Mouse (Mus musculus) spleen, adult 12 weeks (tissue): ENCODE results near the gene Nck2.

Experiments used
- DNase-seq: peaks from one replicate; pipeline ENCODE4 v3.0.0; 2022; ENCODE audit warnings: low spot score

The Nck2 gene

GRCm38 (mm10) chr1:43444531-43444930, at the start of gene Nck2:
TSS of gene Nck2 (plus strand) at chr1:43444579.
- no peak for DNase-seq

GRCm38 (mm10) chr1:43395040-43395439, 49.3 kb upstream of the Nck2 start:
- no peak for DNase-seq

- no peak for DNase-seq
Measured at GRCm38 (mm10) chr1:43395799-43396198, 48.6 kb upstream of the Nck2 start.

GRCm38 (mm10) chr1:43396522-43396921, 47.9 kb upstream of the Nck2 start:
- no peak for DNase-seq

- no peak for DNase-seq
Measured at GRCm38 (mm10) chr1:43397096-43397495, 47.3 kb upstream of the Nck2 start.

GRCm38 (mm10) chr1:43398738-43399601, 45.4 kb upstream of the Nck2 start:
- DNase-seq = no peak

- no peak for DNase-seq
Measured at GRCm38 (mm10) chr1:43399602-43400216, 44.7 kb upstream of the Nck2 start.

- DNase-seq = no peak
Measured at GRCm38 (mm10) chr1:43400655-43401054, 43.7 kb upstream of the Nck2 start.

GRCm38 (mm10) chr1:43403341-43403740, 41.0 kb upstream of the Nck2 start:
- no peak for DNase-seq

- DNase-seq = no peak
Measured at GRCm38 (mm10) chr1:43404693-43405678, 39.4 kb upstream of the Nck2 start.

GRCm38 (mm10) chr1:43409019-43409418, 35.4 kb upstream of the Nck2 start:
- DNase-seq = no peak

GRCm38 (mm10) chr1:43412825-43413224, 31.6 kb upstream of the Nck2 start:
- DNase-seq = no peak

- DNase-seq = no peak
Measured at GRCm38 (mm10) chr1:43413298-43413697, 31.1 kb upstream of the Nck2 start.

- DNase-seq = no peak
Measured at GRCm38 (mm10) chr1:43413749-43414148, 30.6 kb upstream of the Nck2 start.

GRCm38 (mm10) chr1:43414228-43414627, 30.2 kb upstream of the Nck2 start:
- DNase-seq = no peak

GRCm38 (mm10) chr1:43414971-43415370, 29.4 kb upstream of the Nck2 start:
- no peak for DNase-seq

GRCm38 (mm10) chr1:43422969-43423748, 21.2 kb upstream of the Nck2 start:
- DNase-seq = no peak

- no peak for DNase-seq
Measured at GRCm38 (mm10) chr1:43426526-43426925, 17.9 kb upstream of the Nck2 start.

- DNase-seq = no peak
Measured at GRCm38 (mm10) chr1:43426993-43427535, 17.3 kb upstream of the Nck2 start.

GRCm38 (mm10) chr1:43429924-43430876, 14.2 kb upstream of the Nck2 start:
- DNase-seq = no peak
